Mouse (Mus musculus): Measurements from ENCODE around the gene Slc26a1. TPM values are rescaled to one million over a fixed set of nuclear protein-coding genes. Genes with fewer than 3 reads are reported as not detected.

Slc26a1 gene
- polyA plus RNA-seq, 1 experiment from 2014 or later: 2.1 TPM

- Histone ChIP-seq H3K27ac (ENCODE audit: low read depth, low read length) (no peak overlapping the region), H3K4me1 (replicated peaks; ENCODE audit: control insufficient read depth, insufficient read depth, low read length) (peaks cover 7% of the 10 kb centered on the region; the same call in 1 of the 2 replicates), H3K4me2 (replicated peaks; ENCODE audit: low read depth) (no peak overlapping the region), H3K9me3 (ENCODE audit: control insufficient read depth) (no peaks in the 10 kb centered on the region), H3K9ac (ENCODE audit: low read depth, low read length) (no peak overlapping the region), H3K4me3 (ENCODE audit: low read depth, low read length) (no peak overlapping the region), H3K27me3 (replicated peaks; ENCODE audit: control insufficient read depth, insufficient read depth, low read length) (no peaks in the 10 kb centered on the region), H3K36me3 (ENCODE audit: control insufficient read depth, insufficient read depth) (peaks cover 17% of the 10 kb centered on the region; the same call in 1 of the 2 replicates)
- ATAC-seq: peak; percentile 58
- peak; percentile 82 for TF ChIP-seq CTCF (IDR thresholded peaks at IDR 0.05; ENCODE audit: low read depth)
These were observed 4.6 kb downstream of the Slc26a1 start for GRCm38 (mm10) chr5:108670785-108671184.

GRCm38 (mm10) chr5:108669986-108670385 is 5.4 kb downstream of the Slc26a1 start:
- Histone ChIP-seq H3K36me3 (ENCODE audit: control insufficient read depth, insufficient read depth) (peaks cover 17% of the 10 kb centered on the region; the same call in 1 of the 2 replicates), H3K27me3 (replicated peaks; ENCODE audit: control insufficient read depth, insufficient read depth, low read length) (no peaks in the 10 kb centered on the region), H3K4me1 (replicated peaks; ENCODE audit: control insufficient read depth, insufficient read depth, low read length) (peaks cover 7% of the 10 kb centered on the region; the same call in 1 of the 2 replicates), H3K9me3 (ENCODE audit: control insufficient read depth) (no peaks in the 10 kb centered on the region), H3K27ac (ENCODE audit: low read depth, low read length) (no peak overlapping the region), H3K9ac (ENCODE audit: low read depth, low read length) (no peak overlapping the region), H3K4me2 (replicated peaks; ENCODE audit: low read depth) (peak overlapping the region; percentile 86), H3K4me3 (ENCODE audit: low read depth, low read length) (peak overlapping the region; percentile 49; the same call in 1 of the 2 replicates)
- no peak for TF ChIP-seq CTCF (IDR thresholded peaks at IDR 0.05; ENCODE audit: low read depth)
- ATAC-seq: no peak
- 75% methylated on average over 9 of the region's 9 CpGs for WGBS

- no peaks in the 10 kb centered on the region for H3K9me3 ChIP-seq (ENCODE audit: control insufficient read depth)
- peaks cover 17% of the 10 kb centered on the region; the same call in 1 of the 2 replicates for H3K36me3 ChIP-seq (ENCODE audit: control insufficient read depth, insufficient read depth)
- WGBS: 4% methylated on average over 43 of the region's 43 CpGs
- no peaks in the 10 kb centered on the region for H3K27me3 ChIP-seq (replicated peaks; ENCODE audit: control insufficient read depth, insufficient read depth, low read length)
- peak within 1 kb of the TSS; percentile 86 for H3K4me2 ChIP-seq (replicated peaks; ENCODE audit: low read depth)
- H3K4me3 ChIP-seq (ENCODE audit: low read depth, low read length): peak within 1 kb of the TSS; percentile 49
- ATAC-seq: peak; percentile 76
- peak within 1 kb of the TSS; percentile 84 for H3K27ac ChIP-seq (ENCODE audit: low read depth, low read length)
- peaks cover 7% of the 10 kb centered on the region; the same call in 1 of the 2 replicates for H3K4me1 ChIP-seq (replicated peaks; ENCODE audit: control insufficient read depth, insufficient read depth, low read length)
- TF ChIP-seq CTCF (IDR thresholded peaks at IDR 0.05; ENCODE audit: low read depth): peak; percentile 90
- H3K9ac ChIP-seq (ENCODE audit: low read depth, low read length): peak within 1 kb of the TSS; percentile 81
These were observed 6.1 kb downstream of the Slc26a1 start, which contains the start of gene Dgkq for GRCm38 (mm10) chr5:108668977-108669936. Gene Dgkq (minus strand): TSS chr5:108669672.

GRCm38 (mm10) chr5:108668387-108668932 is 6.9 kb downstream of the Slc26a1 start:
- Histone ChIP-seq H3K9me3 (ENCODE audit: control insufficient read depth) (no peaks in the 10 kb centered on the region), H3K4me3 (ENCODE audit: low read depth, low read length) (peak overlapping the region; percentile 49), H3K9ac (ENCODE audit: low read depth, low read length) (peak overlapping the region; percentile 81), H3K27me3 (replicated peaks; ENCODE audit: control insufficient read depth, insufficient read depth, low read length) (no peaks in the 10 kb centered on the region), H3K27ac (ENCODE audit: low read depth, low read length) (peak overlapping the region; percentile 84), H3K4me2 (replicated peaks; ENCODE audit: low read depth) (peak overlapping the region; percentile 86), H3K36me3 (ENCODE audit: control insufficient read depth, insufficient read depth) (peaks cover 12% of the 10 kb centered on the region; the same call in 1 of the 2 replicates), H3K4me1 (replicated peaks; ENCODE audit: control insufficient read depth, insufficient read depth, low read length) (peaks cover 7% of the 10 kb centered on the region; the same call in 1 of the 2 replicates)
- WGBS: 12% methylated on average over 3 of the region's 3 CpGs
- TF ChIP-seq CTCF (IDR thresholded peaks at IDR 0.05; ENCODE audit: low read depth): no peak
- no peak for ATAC-seq

GRCm38 (mm10) chr5:108667370-108667769 is 8.0 kb downstream of the Slc26a1 start:
- Histone ChIP-seq H3K4me2 (replicated peaks; ENCODE audit: low read depth) (no peak overlapping the region), H3K27me3 (replicated peaks; ENCODE audit: control insufficient read depth, insufficient read depth, low read length) (no peaks in the 10 kb centered on the region), H3K9me3 (ENCODE audit: control insufficient read depth) (no peaks in the 10 kb centered on the region), H3K9ac (ENCODE audit: low read depth, low read length) (no peak overlapping the region), H3K4me1 (replicated peaks; ENCODE audit: control insufficient read depth, insufficient read depth, low read length) (peaks cover 7% of the 10 kb centered on the region; the same call in 1 of the 2 replicates), H3K4me3 (ENCODE audit: low read depth, low read length) (no peak overlapping the region), H3K36me3 (ENCODE audit: control insufficient read depth, insufficient read depth) (peaks cover 9% of the 10 kb centered on the region; the same call in 1 of the 2 replicates), H3K27ac (ENCODE audit: low read depth, low read length) (no peak overlapping the region)
- 78% methylated on average over 2 of the region's 2 CpGs for WGBS
- no peak for TF ChIP-seq CTCF (IDR thresholded peaks at IDR 0.05; ENCODE audit: low read depth)
- ATAC-seq: no peak

GRCm38 (mm10) chr5:108665066-108665465 is 10.3 kb downstream of the Slc26a1 start:
- no peak for ATAC-seq
- Histone ChIP-seq H3K27me3 (replicated peaks; ENCODE audit: control insufficient read depth, insufficient read depth, low read length) (no peaks in the 10 kb centered on the region), H3K4me1 (replicated peaks; ENCODE audit: control insufficient read depth, insufficient read depth, low read length) (peaks cover 7% of the 10 kb centered on the region; the same call in 1 of the 2 replicates), H3K9me3 (ENCODE audit: control insufficient read depth) (no peaks in the 10 kb centered on the region), H3K4me2 (replicated peaks; ENCODE audit: low read depth) (no peak overlapping the region), H3K4me3 (ENCODE audit: low read depth, low read length) (no peak overlapping the region), H3K27ac (ENCODE audit: low read depth, low read length) (no peak overlapping the region), H3K9ac (ENCODE audit: low read depth, low read length) (no peak overlapping the region), H3K36me3 (ENCODE audit: control insufficient read depth, insufficient read depth) (no peaks in the 10 kb centered on the region)
- 38% methylated on average over 3 of the region's 3 CpGs for WGBS
- TF ChIP-seq CTCF (IDR thresholded peaks at IDR 0.05; ENCODE audit: low read depth): no peak

All from intestine, postnatal 0 days (tissue).